Mouse (Mus musculus): ENCODE measurements at regions not wholly inside any gene's neighbourhood (a gene's known extent, or its start where the extent isn't known, plus 50 kb on each side); places are given as distances from the start of the nearest gene placed in this dataset.

- no peak for DNase-seq (ENCODE audit: low spot score)
Measured at GRCm38 (mm10) chr14:98533600-98533999, 364.0 kb upstream of the Dach1 start.

- DNase-seq (ENCODE audit: low spot score): no peak
Measured at GRCm38 (mm10) chr14:98520966-98521365, 351.4 kb upstream of the Dach1 start.

- no peak for DNase-seq (ENCODE audit: low spot score)
Measured at GRCm38 (mm10) chr14:98505321-98505720, 335.8 kb upstream of the Dach1 start.

GRCm38 (mm10) chr14:98477416-98477815 lies 307.9 kb upstream of the Dach1 start:
- no peak for DNase-seq (ENCODE audit: low spot score)

- DNase-seq (ENCODE audit: low spot score): no peak
Measured at GRCm38 (mm10) chr14:98471803-98472509, 302.4 kb upstream of the Dach1 start.

GRCm38 (mm10) chr14:98454461-98454860 lies 284.9 kb upstream of the Dach1 start:
- no peak for DNase-seq (ENCODE audit: low spot score)

- no peak for DNase-seq (ENCODE audit: low spot score)
Measured at GRCm38 (mm10) chr14:98452191-98452590, 282.6 kb upstream of the Dach1 start.

GRCm38 (mm10) chr14:98449568-98449967 lies 280.0 kb upstream of the Dach1 start:
- no peak for DNase-seq (ENCODE audit: low spot score)

- DNase-seq (ENCODE audit: low spot score): peak; percentile 1
Measured at GRCm38 (mm10) chr14:98442411-98442810, 272.8 kb upstream of the Dach1 start.

- DNase-seq (ENCODE audit: low spot score): no peak
Measured at GRCm38 (mm10) chr14:98441954-98442353, 272.4 kb upstream of the Dach1 start.

GRCm38 (mm10) chr14:98431959-98432358 lies 262.4 kb upstream of the Dach1 start:
- DNase-seq (ENCODE audit: low spot score): no peak

- no peak for DNase-seq (ENCODE audit: low spot score)
Measured at GRCm38 (mm10) chr14:98417719-98418118, 248.2 kb upstream of the Dach1 start.

GRCm38 (mm10) chr14:98414201-98414600 lies 244.6 kb upstream of the Dach1 start:
- DNase-seq (ENCODE audit: low spot score): no peak

- no peak for DNase-seq (ENCODE audit: low spot score)
Measured at GRCm38 (mm10) chr14:98405936-98406635, 236.5 kb upstream of the Dach1 start.

GRCm38 (mm10) chr14:98404026-98404425 lies 234.5 kb upstream of the Dach1 start:
- no peak for DNase-seq (ENCODE audit: low spot score)

- DNase-seq (ENCODE audit: low spot score): no peak
Measured at GRCm38 (mm10) chr14:98387871-98388270, 218.3 kb upstream of the Dach1 start.
